Mouse (Mus musculus) cerebellum, postnatal 36 days (tissue): ENCODE measurements at regions not wholly inside any gene's neighbourhood (a gene's known extent, or its start where the extent isn't known, plus 50 kb on each side); places are given as distances from the start of the nearest gene placed in this dataset.

Experiments used
- DNase-seq, 2 experiments: peaks; one replicate each; pipeline ENCODE4 v3.0.0; 2021 to 2022; ENCODE audit warnings: mixed read lengths in 2 of 2

DNA sequence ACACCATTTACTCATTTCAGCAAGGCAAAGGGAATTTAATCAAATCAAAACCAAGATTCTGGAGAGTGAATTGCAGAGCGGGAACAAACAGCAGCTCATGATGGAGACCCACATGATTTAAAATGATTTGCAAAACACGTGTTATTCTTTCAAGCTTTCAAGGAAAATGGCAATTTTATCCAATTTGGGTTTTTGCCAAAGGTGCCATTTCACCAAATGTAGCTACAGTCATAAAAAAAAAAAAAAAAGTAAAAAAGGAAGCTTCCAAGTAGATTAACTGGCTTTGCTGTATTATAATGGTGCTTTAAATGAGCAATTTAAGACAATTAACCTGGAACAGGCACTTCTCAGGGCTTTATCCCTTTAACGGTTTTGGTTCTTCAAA is 1052.7 kb downstream of the 5730522E02Rik start:
- DNase-seq = no peak

- no peak for DNase-seq
These were observed 1051.7 kb downstream of the 5730522E02Rik start for GRCm38 (mm10) chr11:25158884-25159283.

GRCm38 (mm10) chr11:25167939-25168338 is 1042.6 kb downstream of the 5730522E02Rik start:
- no peak for DNase-seq

DNA sequence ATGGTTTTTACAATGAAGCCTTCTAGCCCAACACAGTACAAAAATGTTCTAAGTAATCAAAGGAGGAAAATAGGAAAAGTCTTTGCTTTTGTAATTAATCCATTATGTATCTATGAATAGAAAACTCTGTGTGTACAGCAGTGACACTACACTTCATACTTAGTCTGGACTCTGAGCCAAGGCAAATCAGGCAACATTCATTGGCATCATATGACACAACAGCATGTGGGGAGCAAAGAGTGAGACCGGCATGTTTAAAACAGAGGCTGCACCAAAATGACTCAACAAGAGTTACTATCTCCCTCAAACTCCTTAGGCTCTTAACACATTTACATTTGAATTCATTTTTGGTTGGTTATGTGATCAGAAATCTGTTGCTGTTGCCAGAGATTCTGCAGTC is 1039.5 kb downstream of the 5730522E02Rik start:
- no peak for DNase-seq
